Mouse (Mus musculus) B cell, adult (primary cell): ENCODE data around the gene Pcdh20. TPM values are rescaled to one million over a fixed set of nuclear protein-coding genes. Genes with fewer than 3 reads are reported as not detected.

Source experiments
- total RNA-seq: library from RNA; stranded (reverse); gene quantifications from 4 replicates; pipeline ENCODE4 v1.2.4, GENCODE M21; 2023; ENCODE audit not compliant: inconsistent age

Gene Pcdh20
- total RNA-seq = not detected in 4 replicates

DNA sequence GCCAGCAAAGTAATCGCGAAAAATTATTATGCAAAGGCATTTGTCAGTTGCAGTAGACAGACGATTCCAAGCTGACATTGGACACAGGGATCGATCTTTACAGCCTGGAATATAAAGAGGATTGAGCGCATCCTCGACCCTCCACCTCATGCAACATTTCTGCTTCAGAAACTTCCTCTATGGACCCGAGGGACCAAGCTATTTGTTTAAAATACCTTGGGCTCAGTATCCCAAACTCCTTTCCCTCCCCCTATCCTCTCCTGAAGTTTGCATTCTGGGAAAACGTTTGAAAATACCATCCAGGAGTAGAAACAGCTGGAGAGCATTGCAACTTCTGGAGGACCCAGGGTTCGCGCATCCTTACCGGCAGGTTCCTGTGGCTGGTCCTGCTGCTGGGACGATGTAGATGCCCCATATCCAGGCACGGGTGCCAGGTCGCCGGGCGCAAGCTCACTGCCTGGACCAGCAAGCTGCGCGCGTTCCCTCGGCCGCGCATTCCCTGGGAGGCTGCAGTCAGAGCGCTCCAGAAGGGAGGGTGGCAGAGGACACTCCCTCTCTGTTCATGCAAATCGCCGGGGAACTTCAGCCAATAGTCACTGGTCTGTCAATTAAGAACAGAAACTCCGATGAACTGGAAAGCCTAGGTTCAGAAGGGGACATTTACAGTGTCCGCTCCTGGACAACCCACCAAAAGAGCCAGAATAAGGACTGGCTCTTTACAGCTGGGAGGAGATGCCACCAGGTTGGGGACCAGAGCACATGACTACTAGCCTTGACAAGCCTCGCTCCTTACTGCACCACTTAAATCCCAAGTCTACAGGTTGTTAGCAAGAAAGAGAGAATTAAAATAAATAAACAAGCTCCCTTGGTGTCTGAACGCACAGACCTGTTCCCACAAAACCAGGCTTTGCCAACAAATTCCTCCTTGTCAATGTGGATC, at the start of gene Pcdh20:
Gene Pcdh20 (minus strand): TSS at position 902 of the 940 bp plus-strand sequence.

